Mouse (Mus musculus) heart, embryonic 12.5 days (tissue): ENCODE results near the gene Eipr1. TPM values are rescaled to one million over a fixed set of nuclear protein-coding genes. Genes with fewer than 3 reads are reported as not detected.

Source experiments
- ATAC-seq: fragments of 200-750 bp; cut with Nextera tagmentation; 2 replicates; pipeline ENCODE4 v1.8.0; 2017; ENCODE audit warnings: moderate TSS enrichment, moderate library complexity; ENCODE audit not compliant: insufficient number of reproducible peaks, low FRiP score
- H3K27ac ChIP-seq: fragments of 300-500 bp; sonication (generic); 2 replicates; pipeline ENCODE4 v1.5.1; 2016; ENCODE audit warnings: mild to moderate bottlenecking, moderate library complexity; ENCODE audit not compliant: poor library complexity, severe bottlenecking
- H3K27me3 ChIP-seq: fragments of 300-500 bp; sonication (generic); replicated peaks from 2 replicates; pipeline ENCODE4 v1.6.1; 2016; ENCODE audit warnings: mild to moderate bottlenecking, moderate library complexity
- H3K36me3 ChIP-seq: fragments of 300-500 bp; sonication (generic); 2 replicates; pipeline ENCODE4 v1.6.1; 2016; ENCODE audit warnings: mild to moderate bottlenecking, moderate library complexity
- H3K4me1 ChIP-seq: fragments of 300-500 bp; sonication (generic); replicated peaks from 2 replicates; pipeline ENCODE4 v1.6.1; 2016; ENCODE audit warnings: mild to moderate bottlenecking
- H3K4me2 ChIP-seq: fragments of 300-500 bp; sonication (generic); 2 replicates; pipeline ENCODE4 v1.6.1; 2016; ENCODE audit warnings: mild to moderate bottlenecking, moderate library complexity
- H3K4me3 ChIP-seq: fragments of 300-500 bp; sonication (generic); 2 replicates; pipeline ENCODE4 v1.5.1; 2016; ENCODE audit warnings: mild to moderate bottlenecking
- H3K9ac ChIP-seq: fragments of 300-500 bp; sonication (generic); 2 replicates; pipeline ENCODE4 v1.6.1; 2016; ENCODE audit warnings: mild to moderate bottlenecking, moderate library complexity
- H3K9me3 ChIP-seq: fragments of 300-500 bp; sonication (generic); replicated peaks from 2 replicates; pipeline ENCODE4 v1.6.1; 2016; ENCODE audit warnings: mild to moderate bottlenecking, moderate library complexity
- WGBS: fragments of 180-500 bp; shearing (Covaris S2); methylation state at CpG from one replicate; pipeline ENCODE4 v1.1.7; 2016; 5-methylcytosine and 5-hydroxymethylcytosine counted together
- polyA plus RNA-seq: library from polyadenylated mRNA; unstranded; fragments of >200 nt; fragmentation: Nextera tagmentation; extraction: Ambion mirVana; gene quantifications from 2 replicates; pipeline ENCODE4 v1.2.1, GENCODE M21; 2016

Gene Eipr1
- 20.9 and 25.2 TPM in 2 replicates for polyA plus RNA-seq

GRCm38 (mm10) chr12:28751508-28752263 is at the start of gene Eipr1:
TSS of gene Eipr1 (plus strand) at chr12:28751803.
- Histone ChIP-seq H3K27ac (no peak within 1 kb of the TSS), H3K4me2 (peak within 1 kb of the TSS; percentile 94), H3K36me3 (peaks cover 6% of the 10 kb centered on the region), H3K9ac (peak within 1 kb of the TSS; percentile 76), H3K27me3 (no peaks in the 10 kb centered on the region), H3K9me3 (no peaks in the 10 kb centered on the region), H3K4me3 (peak within 1 kb of the TSS; percentile 90), H3K4me1 (peaks cover 16% of the 10 kb centered on the region)
- WGBS = 3% methylated on average over 36 of the region's 36 CpGs
- ATAC-seq = peak; percentile 86

GRCm38 (mm10) chr12:28704381-28704780 is 47.2 kb upstream of the Eipr1 start:
- Histone ChIP-seq H3K4me2 (no peak overlapping the region), H3K9me3 (no peaks in the 10 kb centered on the region), H3K4me3 (no peak overlapping the region), H3K4me1 (peaks cover 20% of the 10 kb centered on the region), H3K27ac (no peak overlapping the region), H3K27me3 (no peaks in the 10 kb centered on the region), H3K9ac (no peak overlapping the region), H3K36me3 (peaks cover 10% of the 10 kb centered on the region)
- ATAC-seq = no peak
- 45% methylated on average over 12 of the region's 12 CpGs for WGBS

GRCm38 (mm10) chr12:28705204-28705603 is 46.4 kb upstream of the Eipr1 start:
- Histone ChIP-seq H3K9ac (no peak overlapping the region), H3K27me3 (no peaks in the 10 kb centered on the region), H3K27ac (no peak overlapping the region), H3K9me3 (no peaks in the 10 kb centered on the region), H3K4me1 (peaks cover 16% of the 10 kb centered on the region), H3K4me2 (no peak overlapping the region), H3K4me3 (no peak overlapping the region), H3K36me3 (peaks cover 19% of the 10 kb centered on the region)
- WGBS = 87% methylated on average over 6 of the region's 6 CpGs
- ATAC-seq = no peak

- 86% methylated on average over 4 of the region's 4 CpGs for WGBS
- H3K9me3 ChIP-seq = no peaks in the 10 kb centered on the region
- peaks cover 48% of the 10 kb centered on the region for H3K36me3 ChIP-seq
- ATAC-seq = no peak
- no peak overlapping the region for H3K4me3 ChIP-seq
- no peak overlapping the region for H3K27ac ChIP-seq
- no peaks in the 10 kb centered on the region for H3K27me3 ChIP-seq
- 0 out of 2 replicates have a peak, but pooled peaks cover 4% of the 10 kb centered on the region for H3K4me1 ChIP-seq
- no peak overlapping the region for H3K9ac ChIP-seq
- H3K4me2 ChIP-seq = no peak overlapping the region
These were observed 43.4 kb upstream of the Eipr1 start for GRCm38 (mm10) chr12:28708154-28708553.

GRCm38 (mm10) chr12:28710566-28711185 is 40.9 kb upstream of the Eipr1 start:
- Histone ChIP-seq H3K4me3 (no peak overlapping the region), H3K27me3 (no peaks in the 10 kb centered on the region), H3K36me3 (peaks cover 54% of the 10 kb centered on the region), H3K9me3 (no peaks in the 10 kb centered on the region), H3K27ac (no peak overlapping the region), H3K4me2 (no peak overlapping the region), H3K9ac (no peak overlapping the region), H3K4me1 (no peaks in the 10 kb centered on the region)
- ATAC-seq = no peak
- 74% methylated on average over 22 of the region's 22 CpGs for WGBS

- Histone ChIP-seq H3K9ac (no peak overlapping the region), H3K4me2 (no peak overlapping the region), H3K27me3 (no peaks in the 10 kb centered on the region), H3K36me3 (peaks cover 59% of the 10 kb centered on the region), H3K4me3 (no peak overlapping the region), H3K9me3 (no peaks in the 10 kb centered on the region), H3K27ac (no peak overlapping the region), H3K4me1 (no peaks in the 10 kb centered on the region)
- ATAC-seq = 0 out of 2 replicates have a peak, but pooled peaks have one; percentile 51
- WGBS = 73% methylated on average over 24 of the region's 24 CpGs
These were observed 36.6 kb upstream of the Eipr1 start for GRCm38 (mm10) chr12:28714822-28715632.

GRCm38 (mm10) chr12:28717066-28717465 is 34.5 kb upstream of the Eipr1 start:
- Histone ChIP-seq H3K27me3 (no peaks in the 10 kb centered on the region), H3K4me2 (no peak overlapping the region), H3K9me3 (no peaks in the 10 kb centered on the region), H3K9ac (no peak overlapping the region), H3K4me3 (no peak overlapping the region), H3K4me1 (no peaks in the 10 kb centered on the region), H3K36me3 (peaks cover 59% of the 10 kb centered on the region), H3K27ac (no peak overlapping the region)
- no peak for ATAC-seq
- 89% methylated on average over 2 of the region's 2 CpGs for WGBS

GRCm38 (mm10) chr12:28718106-28718505 is 33.5 kb upstream of the Eipr1 start:
- no peak overlapping the region for H3K27ac ChIP-seq
- peaks cover 59% of the 10 kb centered on the region for H3K36me3 ChIP-seq
- no peaks in the 10 kb centered on the region for H3K4me1 ChIP-seq
- no peak for ATAC-seq
- no peak overlapping the region for H3K9ac ChIP-seq
- H3K27me3 ChIP-seq = no peaks in the 10 kb centered on the region
- WGBS = 94% methylated on average over 2 of the region's 2 CpGs
- H3K9me3 ChIP-seq = no peaks in the 10 kb centered on the region
- H3K4me3 ChIP-seq = no peak overlapping the region
- H3K4me2 ChIP-seq = no peak overlapping the region

GRCm38 (mm10) chr12:28724366-28724765 is 27.2 kb upstream of the Eipr1 start:
- ATAC-seq = no peak
- Histone ChIP-seq H3K4me1 (no peaks in the 10 kb centered on the region), H3K36me3 (peaks cover 59% of the 10 kb centered on the region), H3K9ac (no peak overlapping the region), H3K27ac (no peak overlapping the region), H3K4me3 (no peak overlapping the region), H3K27me3 (no peaks in the 10 kb centered on the region), H3K4me2 (no peak overlapping the region), H3K9me3 (no peaks in the 10 kb centered on the region)
- 84% methylated on average over 3 of the region's 3 CpGs for WGBS

GRCm38 (mm10) chr12:28726204-28726603 is 25.4 kb upstream of the Eipr1 start:
- 90% methylated on average over 4 of the region's 4 CpGs for WGBS
- Histone ChIP-seq H3K4me1 (no peaks in the 10 kb centered on the region), H3K36me3 (peaks cover 54% of the 10 kb centered on the region)

GRCm38 (mm10) chr12:28727061-28727460 is 24.5 kb upstream of the Eipr1 start:
- ATAC-seq = no peak
- Histone ChIP-seq H3K27ac (no peak overlapping the region), H3K4me2 (no peak overlapping the region), H3K4me3 (no peak overlapping the region), H3K4me1 (no peaks in the 10 kb centered on the region), H3K9me3 (no peaks in the 10 kb centered on the region), H3K27me3 (no peaks in the 10 kb centered on the region), H3K9ac (no peak overlapping the region), H3K36me3 (peaks cover 53% of the 10 kb centered on the region)
- WGBS = 79% methylated on average over 5 of the region's 5 CpGs

More at GRCm38 (mm10) chr12:28726204-28726603, 25.4 kb upstream of the Eipr1 start:
- Histone ChIP-seq H3K9me3 (no peaks in the 10 kb centered on the region), H3K4me2 (no peak overlapping the region), H3K4me3 (no peak overlapping the region), H3K9ac (no peak overlapping the region), H3K27ac (no peak overlapping the region), H3K27me3 (no peaks in the 10 kb centered on the region)
- ATAC-seq = no peak
